Mouse (Mus musculus): ENCODE measurements at regions not wholly inside any gene's neighbourhood (a gene's known extent, or its start where the extent isn't known, plus 50 kb on each side); places are given as distances from the start of the nearest gene placed in this dataset.
"Not testable (repeated sequence)": the region's sequence is repeated elsewhere in the genome, so short reads cannot be mapped to it uniquely, and the experiment has no call there.

DNA sequence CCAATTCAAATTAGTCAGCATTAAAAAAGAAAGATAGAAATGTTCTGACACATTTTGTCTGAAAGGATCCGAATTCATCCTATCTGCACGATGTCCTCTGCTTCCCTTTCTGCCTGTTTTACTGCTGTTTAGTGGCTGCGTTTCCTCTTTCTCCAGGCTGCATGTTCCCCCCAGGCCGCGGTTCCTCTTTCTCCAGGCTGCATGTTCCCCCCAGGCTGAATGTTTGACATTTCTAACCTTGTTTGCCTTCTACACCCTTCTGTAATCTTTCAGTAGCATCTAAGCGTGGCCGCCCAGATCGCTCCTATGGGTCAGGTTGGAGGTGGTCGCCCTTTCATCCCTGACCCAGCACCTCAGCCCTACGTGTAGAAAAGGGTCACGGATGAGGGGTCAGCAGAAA is 89.6 kb upstream of the Mdm1 start:
- WGBS = 76% methylated on average over 11 of the region's 11 CpGs
- no peak for ATAC-seq (ENCODE audit: low FRiP score, low read depth)

DNA sequence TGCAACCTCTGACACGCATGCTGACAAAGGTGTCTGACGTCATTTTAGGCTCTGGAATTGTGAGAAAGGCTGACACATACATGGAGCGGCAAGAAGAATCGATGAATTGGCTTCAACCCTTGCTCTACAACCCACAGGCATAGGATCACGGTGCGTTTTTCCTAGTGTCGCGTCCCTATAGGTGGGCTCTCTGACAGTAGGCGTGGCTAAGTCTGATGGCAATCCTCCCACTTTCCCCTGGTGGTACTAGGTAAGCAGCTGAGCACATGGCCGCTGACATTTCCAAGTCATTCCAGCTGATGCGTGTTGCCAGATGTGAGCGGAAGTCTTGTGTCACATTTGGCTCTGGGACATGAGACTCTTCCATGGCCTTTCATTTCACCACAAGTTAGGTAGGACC is 89.1 kb upstream of the Mdm1 start:
- Histone ChIP-seq H3K4me1 (ENCODE audit: control insufficient read depth, insufficient read depth, low read length) (peaks cover 4% of the 10 kb centered on the region; the same call in 1 of the 2 replicates), H3K9me3 (ENCODE audit: control insufficient read depth, low read length) (no peaks in the 10 kb centered on the region), H3K27me3 (ENCODE audit: control insufficient read depth, insufficient read depth, low read length) (no peaks in the 10 kb centered on the region), H3K4me2 (replicated peaks; ENCODE audit: low read depth, low read length, severe bottlenecking) (no peak overlapping the region), H3K9ac (ENCODE audit: low read depth, low read length, severe bottlenecking) (no peak overlapping the region), H3K36me3 (ENCODE audit: control insufficient read depth, insufficient read depth, low read length) (no peaks in the 10 kb centered on the region), H3K27ac (replicated peaks; ENCODE audit: low read depth, low read length) (no peak overlapping the region), H3K4me3 (replicated peaks; ENCODE audit: low read length) (no peak overlapping the region)
- no peak for TF ChIP-seq POLR2A (IDR thresholded peaks at IDR 0.05; ENCODE audit: borderline replicate concordance, extremely low read depth, insufficient read depth, insufficient read length)
- 81% methylated on average over 12 of the region's 12 CpGs for WGBS
- no peak for ATAC-seq (ENCODE audit: low FRiP score, low read depth)
- no peak for DNase-seq (ENCODE audit: low spot score)

More for the DNA sequence above, 89.6 kb upstream of the Mdm1 start:
- no peaks in the 10 kb centered on the region for H3K36me3 ChIP-seq (ENCODE audit: control insufficient read depth, insufficient read depth, low read length)
- H3K27me3 ChIP-seq (ENCODE audit: control insufficient read depth, insufficient read depth, low read length) = no peaks in the 10 kb centered on the region
- no peaks in the 10 kb centered on the region for H3K9me3 ChIP-seq (ENCODE audit: control insufficient read depth, low read length)
- TF ChIP-seq POLR2A (IDR thresholded peaks at IDR 0.05; ENCODE audit: borderline replicate concordance, extremely low read depth, insufficient read depth, insufficient read length) = no peak
- H3K9ac ChIP-seq (ENCODE audit: low read depth, low read length, severe bottlenecking) = no peak overlapping the region
- H3K4me2 ChIP-seq (replicated peaks; ENCODE audit: low read depth, low read length, severe bottlenecking) = no peak overlapping the region
- H3K27ac ChIP-seq (replicated peaks; ENCODE audit: low read depth, low read length) = no peak overlapping the region
- H3K4me1 ChIP-seq (ENCODE audit: control insufficient read depth, insufficient read depth, low read length) = peaks cover 4% of the 10 kb centered on the region; the same call in 1 of the 2 replicates
- no peak for DNase-seq (ENCODE audit: low spot score)
- H3K4me3 ChIP-seq (replicated peaks; ENCODE audit: low read length) = no peak overlapping the region

DNA sequence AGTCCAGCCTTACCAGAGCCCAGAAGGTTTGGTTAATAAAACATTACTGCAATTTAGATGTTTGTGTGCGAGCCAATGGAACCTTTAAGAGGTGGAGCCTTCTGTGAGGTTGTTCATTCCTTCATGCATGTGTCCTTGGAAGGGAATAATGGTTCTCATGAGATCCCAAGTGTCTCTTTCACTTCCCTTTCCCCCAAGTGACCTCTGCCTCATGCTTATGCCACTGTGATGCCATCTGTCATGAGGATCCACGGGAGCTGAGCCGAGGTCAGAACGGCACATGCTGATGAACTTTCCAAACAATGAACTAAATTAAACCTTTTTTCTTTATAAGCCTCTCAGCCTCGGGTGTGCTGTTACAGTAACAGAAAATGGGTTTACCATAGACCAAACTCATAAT is 88.6 kb upstream of the Mdm1 start:
- Histone ChIP-seq H3K27ac (replicated peaks; ENCODE audit: low read depth, low read length) (no peak overlapping the region), H3K9ac (ENCODE audit: low read depth, low read length, severe bottlenecking) (no peak overlapping the region), H3K36me3 (ENCODE audit: control insufficient read depth, insufficient read depth, low read length) (no peaks in the 10 kb centered on the region), H3K4me1 (ENCODE audit: control insufficient read depth, insufficient read depth, low read length) (peaks cover 4% of the 10 kb centered on the region; the same call in 1 of the 2 replicates), H3K4me3 (replicated peaks; ENCODE audit: low read length) (no peak overlapping the region), H3K9me3 (ENCODE audit: control insufficient read depth, low read length) (no peaks in the 10 kb centered on the region), H3K4me2 (replicated peaks; ENCODE audit: low read depth, low read length, severe bottlenecking) (no peak overlapping the region), H3K27me3 (ENCODE audit: control insufficient read depth, insufficient read depth, low read length) (no peaks in the 10 kb centered on the region)
- no peak for TF ChIP-seq POLR2A (IDR thresholded peaks at IDR 0.05; ENCODE audit: borderline replicate concordance, extremely low read depth, insufficient read depth, insufficient read length)
- ATAC-seq (ENCODE audit: low FRiP score, low read depth) (no peak), DNase-seq (ENCODE audit: low spot score) (no peak)
- 90% methylated on average over 5 of the region's 5 CpGs for WGBS

DNA sequence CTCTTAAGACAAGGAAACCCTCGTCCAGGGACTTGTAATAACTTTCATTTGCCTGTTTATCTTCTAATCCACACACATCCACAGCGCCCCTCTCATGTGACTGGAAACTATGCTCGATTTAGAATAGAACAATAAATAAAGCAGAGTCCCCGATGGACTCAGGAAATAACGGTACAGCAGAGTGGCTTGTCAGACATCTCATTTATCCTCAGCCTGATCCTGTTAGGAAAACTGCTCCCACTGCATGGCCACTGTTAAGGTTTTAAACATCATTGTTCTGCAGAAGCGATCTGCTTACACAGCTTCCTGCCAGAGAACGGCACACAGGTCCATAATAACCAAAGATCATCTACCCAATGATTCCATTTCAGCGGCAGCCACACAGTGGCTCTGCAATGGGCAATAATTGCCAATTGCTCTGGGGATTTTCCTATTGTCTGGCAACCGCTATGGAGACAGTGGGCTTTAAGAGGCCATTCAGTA is 84.8 kb upstream of the Mdm1 start:
- Histone ChIP-seq H3K4me2 (replicated peaks; ENCODE audit: low read depth, low read length, severe bottlenecking) (0 out of 2 replicates have a peak overlapping the region, but pooled peaks have one; percentile 11), H3K4me3 (replicated peaks; ENCODE audit: low read length) (no peak overlapping the region), H3K27me3 (ENCODE audit: control insufficient read depth, insufficient read depth, low read length) (no peaks in the 10 kb centered on the region), H3K36me3 (ENCODE audit: control insufficient read depth, insufficient read depth, low read length) (no peaks in the 10 kb centered on the region), H3K9ac (ENCODE audit: low read depth, low read length, severe bottlenecking) (no peak overlapping the region), H3K27ac (replicated peaks; ENCODE audit: low read depth, low read length) (no peak overlapping the region), H3K4me1 (ENCODE audit: control insufficient read depth, insufficient read depth, low read length) (peaks cover 4% of the 10 kb centered on the region; the same call in 1 of the 2 replicates), H3K9me3 (ENCODE audit: control insufficient read depth, low read length) (no peaks in the 10 kb centered on the region)
- no peak for ATAC-seq (ENCODE audit: low FRiP score, low read depth)
- peak; percentile 8 for DNase-seq (ENCODE audit: low spot score)
- TF ChIP-seq POLR2A (IDR thresholded peaks at IDR 0.05; ENCODE audit: borderline replicate concordance, extremely low read depth, insufficient read depth, insufficient read length) = no peak
- 27% methylated on average over 9 of the region's 9 CpGs for WGBS

DNA sequence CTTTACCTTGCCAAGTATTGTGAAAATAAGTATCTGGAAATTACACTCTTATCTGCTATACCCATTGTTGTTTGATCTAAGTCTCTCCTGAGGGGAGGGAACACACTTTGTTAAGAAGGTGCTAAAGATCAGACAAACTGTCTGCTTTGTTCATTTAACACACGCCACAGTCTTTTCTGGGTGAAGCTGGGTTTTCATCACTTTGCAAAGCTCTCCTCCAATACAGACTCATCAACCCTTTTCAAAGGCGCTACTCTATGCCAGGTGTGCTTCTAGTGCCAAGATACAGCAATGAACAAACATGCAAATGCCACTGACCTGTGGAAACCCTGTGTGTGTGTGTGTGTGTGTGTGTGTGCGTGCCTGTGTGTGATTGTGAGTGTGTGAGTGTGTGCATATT is 84.1 kb upstream of the Mdm1 start:
- Histone ChIP-seq H3K36me3 (ENCODE audit: control insufficient read depth, insufficient read depth, low read length) (no peaks in the 10 kb centered on the region), H3K27me3 (ENCODE audit: control insufficient read depth, insufficient read depth, low read length) (no peaks in the 10 kb centered on the region), H3K4me1 (ENCODE audit: control insufficient read depth, insufficient read depth, low read length) (peaks cover 4% of the 10 kb centered on the region; the same call in 1 of the 2 replicates), H3K9ac (ENCODE audit: low read depth, low read length, severe bottlenecking) (no peak overlapping the region), H3K4me2 (replicated peaks; ENCODE audit: low read depth, low read length, severe bottlenecking) (no peak overlapping the region), H3K27ac (replicated peaks; ENCODE audit: low read depth, low read length) (no peak overlapping the region), H3K9me3 (ENCODE audit: control insufficient read depth, low read length) (no peaks in the 10 kb centered on the region), H3K4me3 (replicated peaks; ENCODE audit: low read length) (no peak overlapping the region)
- WGBS = 71% methylated on average over 3 of the region's 3 CpGs
- DNase-seq (ENCODE audit: low spot score) (no peak), ATAC-seq (ENCODE audit: low FRiP score, low read depth) (no peak)
- no peak for TF ChIP-seq POLR2A (IDR thresholded peaks at IDR 0.05; ENCODE audit: borderline replicate concordance, extremely low read depth, insufficient read depth, insufficient read length)

DNA sequence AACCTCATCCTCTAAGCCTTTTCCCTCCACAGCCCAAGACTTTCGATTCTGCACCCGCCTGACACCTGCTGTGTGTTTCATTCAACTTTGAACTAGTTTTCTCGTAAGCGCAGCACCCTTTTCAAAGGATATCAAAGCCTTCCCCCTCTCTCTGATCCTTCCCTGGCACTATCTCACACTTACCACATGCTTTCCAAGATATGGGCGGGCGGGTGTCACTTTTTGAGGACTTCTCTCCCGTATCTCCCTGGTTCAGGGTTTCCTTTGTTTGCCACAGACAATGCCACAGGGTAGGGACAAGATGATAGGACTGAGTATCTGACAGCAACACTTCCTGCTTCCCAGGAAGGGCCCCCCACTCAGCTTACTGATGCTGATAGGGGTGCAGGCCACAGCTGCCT is 76.8 kb upstream of the Mdm1 start:
- no peak for TF ChIP-seq POLR2A (IDR thresholded peaks at IDR 0.05; ENCODE audit: borderline replicate concordance, extremely low read depth, insufficient read depth, insufficient read length)
- Histone ChIP-seq H3K27me3 (ENCODE audit: control insufficient read depth, insufficient read depth, low read length) (no peaks in the 10 kb centered on the region), H3K9me3 (ENCODE audit: control insufficient read depth, low read length) (no peaks in the 10 kb centered on the region), H3K4me2 (replicated peaks; ENCODE audit: low read depth, low read length, severe bottlenecking) (no peak overlapping the region), H3K4me1 (ENCODE audit: control insufficient read depth, insufficient read depth, low read length) (no peaks in the 10 kb centered on the region), H3K9ac (ENCODE audit: low read depth, low read length, severe bottlenecking) (no peak overlapping the region), H3K36me3 (ENCODE audit: control insufficient read depth, insufficient read depth, low read length) (no peaks in the 10 kb centered on the region), H3K27ac (replicated peaks; ENCODE audit: low read depth, low read length) (no peak overlapping the region), H3K4me3 (replicated peaks; ENCODE audit: low read length) (no peak overlapping the region)
- no peak for DNase-seq (ENCODE audit: low spot score)
- WGBS = 70% methylated on average over 7 of the region's 7 CpGs
- ATAC-seq (ENCODE audit: low FRiP score, low read depth) = no peak

DNA sequence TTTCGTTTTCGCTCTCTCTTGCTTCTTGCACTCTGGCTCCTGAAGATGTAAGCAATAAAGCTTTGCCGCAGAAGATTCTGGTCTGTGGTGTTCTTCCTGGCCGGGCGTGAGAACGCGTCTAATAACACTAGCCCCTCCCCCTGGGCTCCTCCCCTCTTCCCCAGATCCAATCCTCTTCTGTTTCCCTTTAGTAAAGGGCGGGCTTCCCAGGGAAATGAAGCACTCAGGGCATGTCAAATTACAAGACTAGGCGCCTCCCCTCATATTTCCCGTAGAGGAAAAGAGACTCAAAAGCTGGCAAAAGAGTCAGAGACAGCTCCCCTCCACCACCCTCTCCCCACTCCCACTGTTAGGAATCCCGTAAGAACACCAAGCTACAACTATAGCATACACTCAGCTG is 65.3 kb upstream of the Mdm1 start:
- 92% methylated on average over 9 of the region's 11 CpGs for WGBS
- H3K36me3 ChIP-seq (ENCODE audit: control insufficient read depth, insufficient read depth, low read length); H3K9me3 ChIP-seq (ENCODE audit: control insufficient read depth, low read length); DNase-seq (ENCODE audit: low spot score); H3K4me2 ChIP-seq (replicated peaks; ENCODE audit: low read depth, low read length, severe bottlenecking); H3K4me3 ChIP-seq (replicated peaks; ENCODE audit: low read length); H3K27ac ChIP-seq (replicated peaks; ENCODE audit: low read depth, low read length); H3K9ac ChIP-seq (ENCODE audit: low read depth, low read length, severe bottlenecking); H3K27me3 ChIP-seq (ENCODE audit: control insufficient read depth, insufficient read depth, low read length); ATAC-seq (ENCODE audit: low FRiP score, low read depth); H3K4me1 ChIP-seq (ENCODE audit: control insufficient read depth, insufficient read depth, low read length): not testable (repeated sequence)

Data from limb, embryonic 14.5 days (tissue).